Mouse (Mus musculus) ES-E14 (cell line): ENCODE data around the gene Olfr1042.

ENCODE experiments used
- HCFC1 ChIP-seq: IDR thresholded peaks from 2 replicates; pipeline ENCODE4 v1.6.1; 2012; ENCODE audit warnings: low read length, inconsistent platforms, borderline replicate concordance; ENCODE audit not compliant: insufficient read depth
- MAFK ChIP-seq: IDR thresholded peaks from 2 replicates; pipeline ENCODE4 v1.6.1; 2014; ENCODE audit warnings: mild to moderate bottlenecking, low read depth, low read length, inconsistent platforms; ENCODE audit not compliant: insufficient read depth
- ZC3H11A ChIP-seq: IDR thresholded peaks from 2 replicates; pipeline ENCODE4 v1.6.1; 2012; ENCODE audit warnings: low read depth, mild to moderate bottlenecking, inconsistent platforms, low read length, borderline replicate concordance
- ZNF384 ChIP-seq: IDR thresholded peaks from 2 replicates; pipeline ENCODE4 v1.6.1; 2012; ENCODE audit warnings: low read depth, low read length, inconsistent platforms

DNA sequence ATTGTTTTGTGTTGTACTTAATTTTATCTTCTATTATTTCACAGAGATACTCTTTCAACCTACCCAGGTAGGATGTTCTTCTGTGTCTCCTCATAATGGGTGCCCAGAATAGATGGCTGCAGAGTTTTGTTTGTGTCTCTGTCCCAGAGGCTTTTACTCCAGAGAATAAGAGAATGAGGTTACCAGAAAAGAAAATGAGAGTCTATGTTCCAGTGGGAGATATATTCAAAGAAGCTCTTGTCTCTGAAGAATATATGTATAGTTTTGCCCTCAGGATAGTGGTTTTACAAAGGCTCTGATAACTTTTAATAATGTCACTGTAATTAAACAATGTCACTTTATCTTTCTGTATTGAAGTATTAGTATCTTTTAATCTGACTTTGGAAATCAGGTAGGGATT lies 23.9 kb upstream of the Olfr1042 start, which contains the start of gene Olfr52:
- TF ChIP-seq HCFC1 (no peak), MAFK (no peak), ZNF384 (no peak), ZC3H11A (no peak)
